Mouse (Mus musculus): ENCODE data around the gene Usp9x. TPM values are rescaled to one million over a fixed set of nuclear protein-coding genes. Genes with fewer than 3 reads are reported as not detected.

The Usp9x gene
- polyA plus RNA-seq, 1 experiment: 14.3 TPM

GRCm38 (mm10) chrX:13039211-13039610, 32.1 kb upstream of the Usp9x start:
- Histone ChIP-seq H3K27me3 (ENCODE audit: control insufficient read depth, insufficient read depth, low read length) (no peaks in the 10 kb centered on the region), H3K4me3 (ENCODE audit: control insufficient read depth, low read depth, low read length) (no peak overlapping the region), H3K4me1 (ENCODE audit: control insufficient read depth, insufficient read depth, low read length) (no peaks in the 10 kb centered on the region), H3K36me3 (ENCODE audit: control insufficient read depth, insufficient read depth, low read length) (no peaks in the 10 kb centered on the region), H3K27ac (ENCODE audit: control insufficient read depth, insufficient read depth, low read depth, low read length) (peak overlapping the region; percentile 1; the same call in 1 of the 2 replicates)
- TF ChIP-seq POLR2A (IDR thresholded peaks at IDR 0.05; ENCODE audit: control insufficient read depth, low read depth, low read length): no peak
- no peak for TF ChIP-seq CTCF (IDR thresholded peaks at IDR 0.05; ENCODE audit: control insufficient read depth, insufficient read depth, insufficient replicate concordance, low read depth, low read length)

GRCm38 (mm10) chrX:13040391-13040790, 30.9 kb upstream of the Usp9x start:
- H3K27me3 ChIP-seq (ENCODE audit: control insufficient read depth, insufficient read depth, low read length): no peaks in the 10 kb centered on the region

GRCm38 (mm10) chrX:13041630-13042129, 29.6 kb upstream of the Usp9x start:
- TF ChIP-seq CTCF (IDR thresholded peaks at IDR 0.05; ENCODE audit: control insufficient read depth, insufficient read depth, insufficient replicate concordance, low read depth, low read length) (peak; percentile 3; the same call in 1 of the 2 replicates), POLR2A (IDR thresholded peaks at IDR 0.05; ENCODE audit: control insufficient read depth, low read depth, low read length) (peak; percentile 58)
- Histone ChIP-seq H3K27me3 (ENCODE audit: control insufficient read depth, insufficient read depth, low read length) (no peaks in the 10 kb centered on the region), H3K4me3 (ENCODE audit: control insufficient read depth, low read depth, low read length) (peak overlapping the region; percentile 87), H3K4me1 (ENCODE audit: control insufficient read depth, insufficient read depth, low read length) (no peaks in the 10 kb centered on the region), H3K27ac (ENCODE audit: control insufficient read depth, insufficient read depth, low read depth, low read length) (peak overlapping the region; percentile 92), H3K36me3 (ENCODE audit: control insufficient read depth, insufficient read depth, low read length) (no peaks in the 10 kb centered on the region)

More at GRCm38 (mm10) chrX:13040391-13040790, 30.9 kb upstream of the Usp9x start:
- Histone ChIP-seq H3K27ac (ENCODE audit: control insufficient read depth, insufficient read depth, low read depth, low read length) (no peak overlapping the region), H3K4me1 (ENCODE audit: control insufficient read depth, insufficient read depth, low read length) (no peaks in the 10 kb centered on the region), H3K36me3 (ENCODE audit: control insufficient read depth, insufficient read depth, low read length) (no peaks in the 10 kb centered on the region), H3K4me3 (ENCODE audit: control insufficient read depth, low read depth, low read length) (no peak overlapping the region)
- TF ChIP-seq CTCF (IDR thresholded peaks at IDR 0.05; ENCODE audit: control insufficient read depth, insufficient read depth, insufficient replicate concordance, low read depth, low read length) (no peak), POLR2A (IDR thresholded peaks at IDR 0.05; ENCODE audit: control insufficient read depth, low read depth, low read length) (no peak)

- Histone ChIP-seq H3K27ac (ENCODE audit: control insufficient read depth, insufficient read depth, low read depth, low read length) (no peak overlapping the region), H3K4me1 (ENCODE audit: control insufficient read depth, insufficient read depth, low read length) (peaks cover 5% of the 10 kb centered on the region), H3K36me3 (ENCODE audit: control insufficient read depth, insufficient read depth, low read length) (no peaks in the 10 kb centered on the region), H3K27me3 (ENCODE audit: control insufficient read depth, insufficient read depth, low read length) (no peaks in the 10 kb centered on the region), H3K4me3 (ENCODE audit: control insufficient read depth, low read depth, low read length) (no peak overlapping the region)
- no peak for TF ChIP-seq POLR2A (IDR thresholded peaks at IDR 0.05; ENCODE audit: control insufficient read depth, low read depth, low read length)
- no peak for TF ChIP-seq CTCF (IDR thresholded peaks at IDR 0.05; ENCODE audit: control insufficient read depth, insufficient read depth, insufficient replicate concordance, low read depth, low read length)
Measured at GRCm38 (mm10) chrX:13043780-13044179, 27.5 kb upstream of the Usp9x start.

GRCm38 (mm10) chrX:13044666-13045065, 26.6 kb upstream of the Usp9x start:
- no peak overlapping the region for H3K4me3 ChIP-seq (ENCODE audit: control insufficient read depth, low read depth, low read length)
- H3K27me3 ChIP-seq (ENCODE audit: control insufficient read depth, insufficient read depth, low read length): no peaks in the 10 kb centered on the region
- H3K36me3 ChIP-seq (ENCODE audit: control insufficient read depth, insufficient read depth, low read length): no peaks in the 10 kb centered on the region
- no peak overlapping the region for H3K27ac ChIP-seq (ENCODE audit: control insufficient read depth, insufficient read depth, low read depth, low read length)
- TF ChIP-seq CTCF (IDR thresholded peaks at IDR 0.05; ENCODE audit: control insufficient read depth, insufficient read depth, insufficient replicate concordance, low read depth, low read length) (no peak), POLR2A (IDR thresholded peaks at IDR 0.05; ENCODE audit: control insufficient read depth, low read depth, low read length) (no peak)
- peaks cover 5% of the 10 kb centered on the region for H3K4me1 ChIP-seq (ENCODE audit: control insufficient read depth, insufficient read depth, low read length)

- peaks cover 5% of the 10 kb centered on the region for H3K4me1 ChIP-seq (ENCODE audit: control insufficient read depth, insufficient read depth, low read length)
- no peaks in the 10 kb centered on the region for H3K36me3 ChIP-seq (ENCODE audit: control insufficient read depth, insufficient read depth, low read length)
- no peak overlapping the region for H3K4me3 ChIP-seq (ENCODE audit: control insufficient read depth, low read depth, low read length)
- H3K27me3 ChIP-seq (ENCODE audit: control insufficient read depth, insufficient read depth, low read length): no peaks in the 10 kb centered on the region
- no peak overlapping the region for H3K27ac ChIP-seq (ENCODE audit: control insufficient read depth, insufficient read depth, low read depth, low read length)
- no peak for TF ChIP-seq CTCF (IDR thresholded peaks at IDR 0.05; ENCODE audit: control insufficient read depth, insufficient read depth, insufficient replicate concordance, low read depth, low read length)
Measured at GRCm38 (mm10) chrX:13046893-13047435, 24.3 kb upstream of the Usp9x start.

- TF ChIP-seq POLR2A (IDR thresholded peaks at IDR 0.05; ENCODE audit: control insufficient read depth, low read depth, low read length) (no peak), CTCF (IDR thresholded peaks at IDR 0.05; ENCODE audit: control insufficient read depth, insufficient read depth, insufficient replicate concordance, low read depth, low read length) (no peak)
- Histone ChIP-seq H3K4me1 (ENCODE audit: control insufficient read depth, insufficient read depth, low read length) (peaks cover 5% of the 10 kb centered on the region), H3K27me3 (ENCODE audit: control insufficient read depth, insufficient read depth, low read length) (no peaks in the 10 kb centered on the region), H3K27ac (ENCODE audit: control insufficient read depth, insufficient read depth, low read depth, low read length) (peak overlapping the region; percentile 62), H3K4me3 (ENCODE audit: control insufficient read depth, low read depth, low read length) (peak overlapping the region; percentile 8; the same call in 1 of the 2 replicates), H3K36me3 (ENCODE audit: control insufficient read depth, insufficient read depth, low read length) (no peaks in the 10 kb centered on the region)
Measured at GRCm38 (mm10) chrX:13047631-13048345, 23.5 kb upstream of the Usp9x start.

Data from testis, adult 2 months (tissue).